Mouse (Mus musculus): ENCODE results near the gene Grxcr1.

Gene Grxcr1

GRCm38 (mm10) chr5:68031744-68032143, at the start of gene Grxcr1:
Grxcr1 (plus strand) TSS chr5:68031835.
- DNase-seq = no peak

- no peak for DNase-seq
Measured at GRCm38 (mm10) chr5:67981946-67982526, 49.6 kb upstream of the Grxcr1 start.

- no peak for DNase-seq
Measured at GRCm38 (mm10) chr5:67990426-67990825, 41.2 kb upstream of the Grxcr1 start.

GRCm38 (mm10) chr5:68002611-68003010, 29.0 kb upstream of the Grxcr1 start:
- DNase-seq = no peak

- no peak for DNase-seq
Measured at GRCm38 (mm10) chr5:68003904-68004303, 27.7 kb upstream of the Grxcr1 start.

- no peak for DNase-seq
Measured at GRCm38 (mm10) chr5:68004419-68004818, 27.2 kb upstream of the Grxcr1 start.

- no peak for DNase-seq
Measured at GRCm38 (mm10) chr5:68007074-68007473, 24.6 kb upstream of the Grxcr1 start.

- no peak for DNase-seq
Measured at GRCm38 (mm10) chr5:68011569-68011968, 20.1 kb upstream of the Grxcr1 start.

- peak; percentile 52 to 83 for DNase-seq
Measured at GRCm38 (mm10) chr5:68012618-68013017, 19.0 kb upstream of the Grxcr1 start.

GRCm38 (mm10) chr5:68020870-68021269, 10.8 kb upstream of the Grxcr1 start:
- DNase-seq = no peak

GRCm38 (mm10) chr5:68026658-68027422, 4.8 kb upstream of the Grxcr1 start:
- DNase-seq = no peak

- no peak for DNase-seq
Measured at GRCm38 (mm10) chr5:68027474-68027873, 4.2 kb upstream of the Grxcr1 start.

- no peak for DNase-seq
Measured at GRCm38 (mm10) chr5:68033345-68033744, 1.7 kb downstream of the Grxcr1 start.

- no peak for DNase-seq
Measured at GRCm38 (mm10) chr5:68039077-68039476, 7.4 kb downstream of the Grxcr1 start.

GRCm38 (mm10) chr5:68043339-68043738, 11.7 kb downstream of the Grxcr1 start:
- no peak for DNase-seq

- peak in 1 of 2 experiments; percentile 2 for DNase-seq
Measured at GRCm38 (mm10) chr5:68048783-68049182, 17.1 kb downstream of the Grxcr1 start.

- no peak for DNase-seq
Measured at GRCm38 (mm10) chr5:68049536-68049935, 17.9 kb downstream of the Grxcr1 start.

GRCm38 (mm10) chr5:68051101-68051500, 19.5 kb downstream of the Grxcr1 start:
- no peak for DNase-seq

GRCm38 (mm10) chr5:68057574-68057973, 25.9 kb downstream of the Grxcr1 start:
- DNase-seq = no peak

GRCm38 (mm10) chr5:68068694-68069093, 37.1 kb downstream of the Grxcr1 start:
- DNase-seq = no peak

GRCm38 (mm10) chr5:68070308-68070707, 38.7 kb downstream of the Grxcr1 start:
- no peak for DNase-seq

GRCm38 (mm10) chr5:68071857-68072256, 40.2 kb downstream of the Grxcr1 start:
- DNase-seq = no peak

GRCm38 (mm10) chr5:68086535-68087098, 55.0 kb downstream of the Grxcr1 start:
- no peak for DNase-seq

- no peak for DNase-seq
Measured at GRCm38 (mm10) chr5:68087174-68087573, 55.5 kb downstream of the Grxcr1 start.

Measured in spleen, adult 18-20 months (tissue).